Mouse (Mus musculus) testis, postnatal 14 days (tissue): ENCODE data around the gene Plekhg4.
A peak's percentile ranks its signal among the peaks of the same experiment; 100 is the strongest.

Source experiments
- DNase-seq: peaks from one replicate; pipeline ENCODE4 v3.0.0; 2021; ENCODE audit warnings: low spot score

Gene Plekhg4

GRCm38 (mm10) chr8:105403467-105403866, 30.4 kb downstream of the Plekhg4 start:
- no peak for DNase-seq

- no peak for DNase-seq
Measured at GRCm38 (mm10) chr8:105404496-105404895, 31.4 kb downstream of the Plekhg4 start.

GRCm38 (mm10) chr8:105406416-105406815, 33.3 kb downstream of the Plekhg4 start:
- no peak for DNase-seq

GRCm38 (mm10) chr8:105408331-105408730, 35.3 kb downstream of the Plekhg4 start:
- no peak for DNase-seq

GRCm38 (mm10) chr8:105409947-105410346, 36.9 kb downstream of the Plekhg4 start:
- DNase-seq = no peak

GRCm38 (mm10) chr8:105413391-105413790, 40.3 kb downstream of the Plekhg4 start, which contains the start of the genes Kctd19 and Lrrc36:
Kctd19 (minus strand) TSS chr8:105413502.
Lrrc36 (plus strand) TSS chr8:105413571.
- peak; percentile 88 for DNase-seq

GRCm38 (mm10) chr8:105418992-105419391, 45.9 kb downstream of the Plekhg4 start:
- no peak for DNase-seq

- no peak for DNase-seq
Measured at GRCm38 (mm10) chr8:105419800-105420199, 46.7 kb downstream of the Plekhg4 start.

- DNase-seq = no peak
Measured at GRCm38 (mm10) chr8:105422006-105422405, 48.9 kb downstream of the Plekhg4 start.

GRCm38 (mm10) chr8:105426878-105427277, 53.8 kb downstream of the Plekhg4 start:
- no peak for DNase-seq

GRCm38 (mm10) chr8:105431743-105432515, 58.9 kb downstream of the Plekhg4 start:
- DNase-seq = no peak
